Mouse (Mus musculus): ENCODE measurements around the gene Mrpl24. TPM values are rescaled to one million over a fixed set of nuclear protein-coding genes. Genes with fewer than 3 reads are reported as not detected.
A peak's percentile ranks its signal among the peaks of the same experiment; 100 is the strongest.
"Not testable (repeated sequence)": the region's sequence is repeated elsewhere in the genome, so short reads cannot be mapped to it uniquely, and the experiment has no call there.

The Mrpl24 gene
- total and polyA plus RNA-seq, 2 experiments from 2014 or later = 39.7 to 41.7 TPM

GRCm38 (mm10) chr3:87899776-87900175 lies 19.5 kb upstream of the Mrpl24 start:
- no peak for TF ChIP-seq CTCF (IDR thresholded peaks at IDR 0.05)

GRCm38 (mm10) chr3:87901036-87901624 lies 18.2 kb upstream of the Mrpl24 start:
- DNase-seq (ENCODE audit: low spot score) = no peak
- no peak for ATAC-seq (ENCODE audit: low FRiP score)
- 58% methylated on average over 1 of the region's 1 CpGs for WGBS
- Histone ChIP-seq H3K4me1 (ENCODE audit: insufficient read depth, low read length) (no peaks in the 10 kb centered on the region), H3K9ac (replicated peaks; ENCODE audit: low read length, poor library complexity, severe bottlenecking) (no peak overlapping the region), H3K9me3 (ENCODE audit: low read length) (no peaks in the 10 kb centered on the region), H3K27me3 (ENCODE audit: insufficient read depth, low read length) (no peaks in the 10 kb centered on the region), H3K27ac (ENCODE audit: low read depth, low read length) (no peak overlapping the region), H3K36me3 (ENCODE audit: insufficient read depth, low read length) (no peaks in the 10 kb centered on the region), H3K4me2 (ENCODE audit: low read depth, low read length, poor library complexity, severe bottlenecking) (no peak overlapping the region), H3K4me3 (ENCODE audit: low read depth, low read length) (no peak overlapping the region)
- TF ChIP-seq CTCF (IDR thresholded peaks at IDR 0.05) = no peak

More at GRCm38 (mm10) chr3:87899776-87900175, 19.5 kb upstream of the Mrpl24 start:
- Histone ChIP-seq H3K27ac (ENCODE audit: low read depth, low read length) (no peak overlapping the region), H3K4me3 (ENCODE audit: low read depth, low read length) (no peak overlapping the region), H3K4me2 (ENCODE audit: low read depth, low read length, poor library complexity, severe bottlenecking) (no peak overlapping the region), H3K9me3 (ENCODE audit: low read length) (no peaks in the 10 kb centered on the region), H3K9ac (replicated peaks; ENCODE audit: low read length, poor library complexity, severe bottlenecking) (no peak overlapping the region), H3K4me1 (ENCODE audit: insufficient read depth, low read length) (no peaks in the 10 kb centered on the region), H3K27me3 (ENCODE audit: insufficient read depth, low read length) (no peaks in the 10 kb centered on the region), H3K36me3 (ENCODE audit: insufficient read depth, low read length) (no peaks in the 10 kb centered on the region)
- no peak for DNase-seq (ENCODE audit: low spot score)
- ATAC-seq (ENCODE audit: low FRiP score) = no peak
- 75% methylated on average over 3 of the region's 3 CpGs for WGBS

GRCm38 (mm10) chr3:87901959-87902358 lies 17.3 kb upstream of the Mrpl24 start:
- not testable (repeated sequence) for H3K27ac ChIP-seq (ENCODE audit: low read depth, low read length); H3K9me3 ChIP-seq (ENCODE audit: low read length); H3K4me1 ChIP-seq (ENCODE audit: insufficient read depth, low read length); DNase-seq (ENCODE audit: low spot score); ATAC-seq (ENCODE audit: low FRiP score); H3K9ac ChIP-seq (replicated peaks; ENCODE audit: low read length, poor library complexity, severe bottlenecking); H3K4me3 ChIP-seq (ENCODE audit: low read depth, low read length); H3K27me3 ChIP-seq (ENCODE audit: insufficient read depth, low read length); H3K4me2 ChIP-seq (ENCODE audit: low read depth, low read length, poor library complexity, severe bottlenecking); H3K36me3 ChIP-seq (ENCODE audit: insufficient read depth, low read length)
- WGBS = 88% methylated on average over 5 of the region's 6 CpGs

GRCm38 (mm10) chr3:87903821-87904220 lies 15.5 kb upstream of the Mrpl24 start:
- Histone ChIP-seq H3K9me3 (ENCODE audit: low read length) (no peaks in the 10 kb centered on the region), H3K9ac (replicated peaks; ENCODE audit: low read length, poor library complexity, severe bottlenecking) (no peak overlapping the region), H3K4me2 (ENCODE audit: low read depth, low read length, poor library complexity, severe bottlenecking) (no peak overlapping the region), H3K27me3 (ENCODE audit: insufficient read depth, low read length) (no peaks in the 10 kb centered on the region), H3K4me1 (ENCODE audit: insufficient read depth, low read length) (peaks cover 10% of the 10 kb centered on the region; the same call in 1 of the 2 replicates), H3K36me3 (ENCODE audit: insufficient read depth, low read length) (no peaks in the 10 kb centered on the region), H3K4me3 (ENCODE audit: low read depth, low read length) (no peak overlapping the region), H3K27ac (ENCODE audit: low read depth, low read length) (no peak overlapping the region)
- DNase-seq (ENCODE audit: low spot score) (no peak), ATAC-seq (ENCODE audit: low FRiP score) (no peak)
- no peak for TF ChIP-seq CTCF (IDR thresholded peaks at IDR 0.05)
- WGBS = 48% methylated on average over 5 of the region's 5 CpGs

GRCm38 (mm10) chr3:87905880-87906485 lies 13.3 kb upstream of the Mrpl24 start, which contains the start of gene Hdgf:
Gene Hdgf, plus strand, starts transcription at chr3:87906321.
- H3K27me3 ChIP-seq (ENCODE audit: insufficient read depth, low read length) = no peaks in the 10 kb centered on the region
- no peaks in the 10 kb centered on the region for H3K9me3 ChIP-seq (ENCODE audit: low read length)
- peak within 1 kb of the TSS; percentile 84 for H3K4me3 ChIP-seq (ENCODE audit: low read depth, low read length)
- ATAC-seq (ENCODE audit: low FRiP score) (peak; percentile 95), DNase-seq (ENCODE audit: low spot score) (peak; percentile 98)
- peak within 1 kb of the TSS; percentile 87 for H3K27ac ChIP-seq (ENCODE audit: low read depth, low read length)
- under 1% methylated on average over 51 of the region's 57 CpGs for WGBS
- H3K4me1 ChIP-seq (ENCODE audit: insufficient read depth, low read length) = peaks cover 20% of the 10 kb centered on the region
- peak; percentile 64 for TF ChIP-seq CTCF (IDR thresholded peaks at IDR 0.05)
- peak within 1 kb of the TSS; percentile 74 for H3K9ac ChIP-seq (replicated peaks; ENCODE audit: low read length, poor library complexity, severe bottlenecking)
- H3K4me2 ChIP-seq (ENCODE audit: low read depth, low read length, poor library complexity, severe bottlenecking) = peak within 1 kb of the TSS; percentile 98
- no peaks in the 10 kb centered on the region for H3K36me3 ChIP-seq (ENCODE audit: insufficient read depth, low read length)

GRCm38 (mm10) chr3:87906601-87906980 lies 12.7 kb upstream of the Mrpl24 start:
- no peak; the same call in 1 of the 2 replicates for ATAC-seq (ENCODE audit: low FRiP score)
- 2% methylated on average over 36 of the region's 47 CpGs for WGBS

More at GRCm38 (mm10) chr3:87906601-87906980, 12.7 kb upstream of the Mrpl24 start:
- peak overlapping the region; percentile 74 for H3K9ac ChIP-seq (replicated peaks; ENCODE audit: low read length, poor library complexity, severe bottlenecking)
- DNase-seq (ENCODE audit: low spot score) = no peak
- H3K4me2 ChIP-seq (ENCODE audit: low read depth, low read length, poor library complexity, severe bottlenecking) = peak overlapping the region; percentile 98
- H3K27ac ChIP-seq (ENCODE audit: low read depth, low read length) = peak overlapping the region; percentile 87
- H3K4me3 ChIP-seq (ENCODE audit: low read depth, low read length) = peak overlapping the region; percentile 84
- H3K27me3 ChIP-seq (ENCODE audit: insufficient read depth, low read length) = no peaks in the 10 kb centered on the region
- no peak for TF ChIP-seq CTCF (IDR thresholded peaks at IDR 0.05)
- no peaks in the 10 kb centered on the region for H3K9me3 ChIP-seq (ENCODE audit: low read length)
- H3K36me3 ChIP-seq (ENCODE audit: insufficient read depth, low read length) = no peaks in the 10 kb centered on the region
- peaks cover 20% of the 10 kb centered on the region for H3K4me1 ChIP-seq (ENCODE audit: insufficient read depth, low read length)
